Mouse (Mus musculus) natural killer cell, adult 2 months (primary cell): ENCODE data around the gene Cyp20a1.

Experiments used
- DNase-seq, 2 experiments: peaks; one replicate each; pipeline ENCODE4 v3.0.0; 2022; ENCODE audit warnings: low spot score in 2 of 2

Gene Cyp20a1

DNA sequence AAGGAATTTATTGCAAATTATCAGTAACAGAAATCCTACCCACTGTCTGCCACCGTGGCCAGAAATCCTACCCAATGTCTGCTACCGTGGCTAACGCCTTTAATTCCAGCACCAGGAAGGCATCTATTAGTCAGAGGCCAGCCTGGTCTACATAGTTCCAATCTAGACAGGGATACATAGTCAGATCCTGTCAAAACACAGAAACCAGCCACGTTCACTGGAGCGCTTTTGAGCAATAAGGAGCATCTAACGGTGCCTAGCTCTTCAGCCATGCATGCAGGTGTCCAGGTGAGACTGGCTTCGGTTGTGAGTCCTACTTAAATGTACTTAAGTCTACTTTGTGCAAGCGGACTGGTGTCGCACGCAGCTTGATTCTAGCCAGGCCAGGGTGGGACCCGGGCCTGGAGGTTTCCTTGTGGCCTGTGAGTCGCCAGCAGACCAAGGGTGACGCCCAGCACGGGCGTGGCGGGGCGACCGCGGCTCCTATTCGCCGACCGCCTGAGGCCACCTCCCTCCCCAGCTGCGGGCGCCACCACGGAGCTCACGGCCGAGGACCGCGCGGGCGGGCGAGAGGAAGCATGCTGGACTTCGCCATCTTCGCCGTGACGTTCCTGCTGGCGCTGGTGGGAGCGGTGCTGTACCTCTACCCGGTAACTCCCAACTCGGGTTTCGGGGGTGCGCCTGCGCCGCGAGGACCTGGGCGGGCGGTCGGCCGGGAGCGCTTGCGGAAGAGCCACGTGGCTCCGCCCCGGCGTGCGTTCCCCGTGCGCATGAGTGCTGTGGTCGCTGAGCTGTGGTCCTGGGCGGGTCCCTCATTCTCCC, at the start of gene Cyp20a1:
Cyp20a1 (plus strand) TSS at position 516 of the 822 bp plus-strand sequence.
- peak; percentile 77 to 84 for DNase-seq

DNA sequence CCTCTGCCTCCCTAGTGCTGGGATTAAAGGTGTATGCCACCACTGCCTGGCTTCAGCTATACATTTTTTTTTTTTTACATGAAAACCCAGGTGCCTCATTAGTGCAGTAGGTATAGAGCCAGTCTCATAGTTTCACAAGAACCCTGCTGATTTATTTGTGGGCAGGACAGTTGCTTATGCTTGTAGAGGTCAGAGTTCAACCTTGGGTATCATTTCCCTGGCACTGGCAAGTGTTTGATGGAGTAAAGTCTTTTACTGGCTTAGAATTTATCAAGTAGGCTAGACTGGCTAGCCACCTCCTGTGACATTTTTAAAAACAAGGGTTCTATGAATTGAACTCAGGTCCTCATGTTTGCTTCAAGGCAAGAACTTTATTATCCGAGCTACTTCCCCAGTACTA, 49.2 kb upstream of the Cyp20a1 start:
- DNase-seq: no peak

DNA sequence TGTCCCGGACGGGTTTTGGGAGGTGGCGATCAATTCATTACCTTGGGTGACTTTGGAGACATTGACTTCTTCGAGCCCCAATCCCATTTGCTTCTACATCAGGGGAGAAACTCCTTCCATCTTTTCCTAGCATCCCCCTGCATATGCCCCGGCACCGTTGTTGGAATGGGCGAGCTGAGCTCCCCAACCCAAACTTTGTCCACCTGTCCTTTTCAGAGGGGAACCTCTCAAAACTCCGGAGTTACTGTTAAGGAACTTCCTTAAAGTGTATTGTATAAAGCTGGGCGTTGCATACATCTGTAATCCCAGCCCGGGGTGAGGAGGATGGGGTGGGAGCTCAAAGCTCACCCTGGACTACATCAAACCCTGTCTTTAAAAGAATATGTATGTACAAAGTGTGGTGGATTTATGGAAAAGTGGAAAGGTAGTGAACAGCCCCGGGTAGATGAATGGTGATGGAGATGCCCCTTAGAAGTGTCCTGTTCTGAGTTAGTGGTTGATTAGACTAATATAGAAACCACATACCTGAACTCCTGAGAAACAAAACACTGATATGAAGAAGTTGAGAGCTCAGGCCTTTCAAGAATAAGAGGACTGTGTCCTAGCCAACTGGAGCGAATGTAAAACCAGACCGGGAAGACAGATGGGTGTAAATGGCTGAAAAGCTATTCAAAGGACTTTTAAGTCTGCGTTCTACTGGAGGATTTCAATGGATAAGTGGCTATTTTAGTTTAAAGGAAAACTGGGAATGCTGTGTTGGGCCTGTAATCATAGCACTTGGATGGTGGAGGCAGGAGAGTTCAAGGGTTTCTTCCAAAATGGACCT, 720 bp downstream of the Cyp20a1 start:
- no peak for DNase-seq

DNA sequence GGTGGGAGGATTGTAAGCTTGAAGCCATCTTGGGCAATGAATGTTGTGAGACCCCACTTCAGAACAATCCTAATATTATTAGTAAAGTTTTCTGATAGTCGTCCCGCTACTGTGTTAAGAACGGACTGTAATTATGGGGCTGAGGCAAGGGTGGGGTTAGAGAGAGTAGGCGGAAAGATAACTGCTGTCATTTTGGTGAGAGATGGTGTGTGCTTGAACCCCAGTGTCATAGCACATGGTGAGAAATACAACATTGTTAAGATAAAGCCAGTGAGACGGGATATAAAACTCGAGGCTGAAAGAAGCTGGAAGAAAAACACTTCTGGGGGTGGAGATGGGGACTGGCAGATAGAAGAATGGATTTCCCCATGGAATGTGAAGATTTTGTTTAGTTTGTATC, 1.5 kb downstream of the Cyp20a1 start:
- DNase-seq: no peak

DNA sequence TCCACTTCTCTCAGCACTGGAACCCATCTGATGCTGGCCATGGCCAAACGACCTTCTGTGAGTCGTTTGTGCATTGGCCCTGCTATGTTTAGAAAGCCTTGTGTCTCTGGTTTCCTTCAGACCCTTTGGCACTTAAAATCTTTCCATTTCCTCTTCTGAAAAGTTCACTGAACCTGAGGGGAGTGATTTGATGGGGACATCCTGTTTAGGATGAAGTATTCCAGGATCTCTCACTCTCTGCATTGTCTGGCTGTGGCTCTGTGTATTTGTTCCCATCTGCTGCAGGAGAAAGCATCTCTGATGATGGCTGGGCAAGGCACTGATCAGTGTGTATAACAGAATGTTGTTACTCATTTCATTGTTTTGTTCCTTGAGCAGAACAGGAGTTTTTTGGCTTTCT, 2.6 kb downstream of the Cyp20a1 start:
- no peak for DNase-seq

DNA sequence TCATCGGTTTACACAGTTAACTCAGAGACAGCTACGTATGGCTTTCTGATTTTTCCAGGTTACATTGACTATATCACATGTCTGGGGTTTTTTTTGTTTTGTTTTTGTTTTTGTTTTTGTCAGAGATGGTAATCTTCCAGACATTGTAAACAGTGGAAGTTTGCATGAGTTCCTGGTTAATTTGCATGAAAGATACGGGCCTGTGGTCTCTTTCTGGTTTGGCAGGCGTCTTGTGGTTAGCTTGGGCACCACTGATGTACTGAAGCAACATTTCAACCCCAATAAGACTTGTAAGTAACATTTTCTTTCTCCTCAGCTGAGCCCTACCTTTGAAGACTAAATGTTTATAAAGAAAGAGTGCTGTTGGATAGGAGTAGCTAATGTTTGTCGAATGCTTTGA, 9.7 kb downstream of the Cyp20a1 start:
- DNase-seq: no peak

DNA sequence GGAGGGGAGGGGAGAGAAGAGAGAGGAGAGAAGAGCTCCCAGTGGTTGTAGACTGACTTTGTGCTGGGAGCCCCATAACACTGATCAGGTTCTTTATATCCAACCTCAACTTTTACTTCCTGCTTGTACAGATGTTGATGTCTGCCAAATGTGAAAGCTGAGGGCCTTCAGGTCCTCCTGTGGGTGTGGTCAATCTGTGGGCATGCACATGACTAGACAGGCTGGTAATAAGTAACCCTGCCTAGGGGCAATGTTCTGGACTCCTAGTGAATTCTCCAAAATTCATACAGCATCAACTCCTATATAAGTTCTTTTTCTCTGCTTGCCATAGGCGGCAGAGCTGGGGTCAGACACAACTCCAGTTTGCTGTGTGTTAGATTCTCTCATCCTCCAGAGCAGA, 18.5 kb downstream of the Cyp20a1 start:
- peak in 1 of 2 experiments; percentile 2 for DNase-seq

DNA sequence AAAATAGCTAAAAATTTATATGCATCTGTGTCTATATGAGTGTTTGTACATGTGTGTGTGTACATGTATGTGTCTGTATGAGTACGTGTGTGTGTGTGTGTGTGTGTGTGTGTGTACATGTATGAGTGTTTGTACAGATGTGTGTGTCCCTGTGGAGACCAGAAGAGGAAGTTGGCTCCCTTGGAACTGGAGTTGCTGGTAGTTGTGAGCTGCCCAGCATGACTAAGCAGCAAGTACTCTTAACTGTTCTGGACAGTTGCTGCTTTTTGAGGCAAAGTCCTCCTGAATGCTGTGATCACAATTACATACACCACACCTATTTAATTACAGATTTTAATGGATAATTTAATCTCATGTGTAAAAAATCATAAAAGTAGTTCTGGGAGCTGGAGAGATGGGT, 33.4 kb downstream of the Cyp20a1 start:
- DNase-seq: no peak

DNA sequence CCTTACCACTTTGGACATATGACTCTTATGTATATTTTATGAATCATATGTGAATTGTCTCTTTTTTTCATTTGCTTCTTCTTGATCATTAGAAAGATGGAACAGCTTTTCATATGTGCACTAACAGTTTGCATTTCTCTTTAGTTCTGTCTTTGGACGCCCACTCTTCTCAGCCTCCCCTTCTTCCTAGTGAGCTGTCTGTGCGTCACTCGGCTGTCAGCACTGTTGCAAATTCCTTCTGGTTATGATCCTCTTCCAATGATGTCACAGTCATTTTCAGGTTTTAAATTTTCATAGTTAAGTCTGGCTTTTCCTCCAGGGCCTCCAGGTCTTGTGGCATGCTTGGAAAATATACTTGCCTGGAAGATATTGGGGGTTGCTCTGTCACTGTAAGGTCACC, 38.8 kb downstream of the Cyp20a1 start:
- DNase-seq: no peak

DNA sequence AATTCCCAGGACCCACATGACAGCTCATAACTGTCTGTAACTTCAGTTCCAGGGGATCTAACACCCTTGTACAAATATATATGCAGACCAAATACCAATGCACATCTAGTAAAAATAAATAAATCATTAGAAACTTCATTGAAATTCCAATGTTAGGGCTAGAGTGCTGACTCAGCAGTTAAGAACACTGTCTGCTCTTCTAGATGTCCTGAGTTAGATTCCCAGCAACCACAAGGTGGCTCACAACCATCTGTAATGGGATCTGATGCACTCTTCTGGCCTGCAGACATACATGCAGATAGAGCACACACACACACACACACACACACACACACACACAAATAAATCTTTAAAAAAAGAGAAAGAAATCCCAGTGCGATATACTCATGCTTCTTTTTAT, 61.7 kb downstream of the Cyp20a1 start:
- DNase-seq: no peak

DNA sequence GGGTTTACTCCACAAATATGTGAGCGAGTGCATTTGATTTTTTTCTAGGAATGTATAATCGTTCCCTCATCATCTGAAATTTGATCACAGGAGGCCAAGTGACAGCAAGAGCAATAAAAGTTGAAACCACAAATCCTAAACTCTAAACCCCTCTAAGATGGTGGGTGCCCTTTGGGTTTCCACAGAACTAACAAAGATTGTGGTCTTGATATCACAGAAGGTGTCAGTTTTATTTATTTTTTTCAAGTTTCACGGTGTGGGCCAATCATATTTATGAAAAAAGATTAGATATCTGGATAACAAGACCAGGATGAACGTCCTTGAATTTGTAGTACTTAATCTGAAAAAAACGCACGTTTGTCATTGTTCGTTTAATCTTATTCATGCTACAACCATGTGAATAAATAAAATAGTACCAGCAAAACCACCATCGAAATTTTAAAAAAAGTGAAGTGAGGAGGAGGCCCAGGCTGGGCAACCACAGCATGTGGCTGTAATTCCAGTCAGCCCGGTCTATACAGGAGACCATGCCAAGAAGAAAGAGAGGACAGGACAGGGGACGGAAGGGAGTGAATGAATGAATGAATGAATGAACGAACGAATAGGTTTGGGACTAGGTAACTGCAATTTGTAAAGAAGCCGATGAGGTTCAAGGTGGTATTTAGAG, 65.5 kb downstream of the Cyp20a1 start:
- DNase-seq: peak in 1 of 2 experiments; percentile 2

DNA sequence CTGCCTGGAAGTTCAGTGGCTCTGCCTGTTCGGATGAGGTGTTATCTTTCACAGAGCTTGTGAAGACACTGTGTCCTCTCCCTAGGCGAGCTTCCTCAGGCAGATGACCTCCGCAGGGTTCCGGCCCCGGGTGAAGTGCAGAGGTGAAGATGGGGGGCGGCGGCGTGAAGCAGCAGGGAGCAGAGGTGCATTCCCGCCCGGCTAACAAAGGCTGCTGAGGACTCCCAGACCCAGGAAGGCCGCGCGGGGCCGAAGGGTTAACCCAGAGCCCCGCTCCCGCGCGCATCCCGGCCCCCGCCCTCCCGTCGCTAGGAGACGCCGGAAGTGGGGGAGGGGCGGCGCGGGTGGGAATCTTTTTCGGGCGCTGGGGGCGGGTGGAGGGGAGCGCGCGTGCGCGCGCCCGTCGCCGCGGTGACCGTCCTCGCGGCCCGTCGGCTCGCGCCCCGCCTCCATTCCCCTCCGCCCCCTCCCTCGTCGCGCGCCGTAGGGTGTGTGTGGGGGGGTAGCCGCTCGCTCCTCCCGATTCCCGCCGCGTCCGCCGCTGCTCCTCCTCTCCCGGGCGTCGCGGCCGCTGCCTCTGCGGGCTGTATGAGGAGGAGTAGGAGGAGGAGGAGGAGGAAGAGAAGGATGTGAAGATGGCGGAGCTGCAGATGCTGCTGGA, 66.2 kb downstream of the Cyp20a1 start, which contains the start of gene Abi2:
Abi2 (plus strand) TSS at position 452 of the 661 bp plus-strand sequence.
- peak; percentile 45 to 47 for DNase-seq

DNA sequence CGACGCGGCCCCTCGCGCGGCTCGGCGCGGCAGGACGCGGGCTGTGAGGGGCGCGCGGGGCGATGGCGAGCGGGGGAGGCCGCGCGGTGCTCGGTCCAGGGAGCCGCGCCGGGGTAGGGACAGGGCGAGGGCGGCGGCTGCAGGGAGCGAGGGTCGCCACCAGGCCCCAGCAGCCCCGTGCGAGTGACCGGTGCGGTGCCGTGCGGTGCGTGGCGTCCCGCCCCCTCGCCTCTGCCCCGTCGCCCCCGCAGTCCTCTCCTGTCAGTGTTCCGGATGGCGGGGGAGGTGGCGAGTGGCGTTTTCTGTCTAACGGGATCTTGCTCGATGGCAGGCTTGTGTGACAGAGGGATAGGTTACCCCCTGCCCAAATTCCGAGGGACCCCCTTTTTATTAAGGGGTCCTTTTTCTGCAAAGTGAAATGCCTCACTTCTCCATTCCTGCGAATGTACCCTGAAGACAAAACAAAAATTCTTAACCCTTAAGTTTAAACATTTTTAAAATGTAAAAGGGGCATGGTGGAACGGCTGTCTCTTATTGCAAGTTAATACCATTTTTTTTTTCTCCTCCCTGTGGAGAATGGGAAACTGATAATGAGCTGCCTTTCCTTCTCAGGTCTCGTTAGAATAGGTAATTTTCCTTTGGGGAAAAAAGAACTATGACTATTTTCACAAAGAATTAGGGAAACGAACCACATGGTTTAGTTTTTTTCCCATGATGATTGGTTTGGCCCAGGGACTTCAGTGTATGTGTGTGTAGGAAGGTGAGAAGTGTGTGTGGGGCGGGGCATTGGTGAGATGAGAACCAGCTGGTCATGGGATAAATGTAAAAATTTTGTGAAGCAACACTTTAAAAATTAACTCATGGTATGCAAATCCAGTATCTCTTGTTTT, 67.0 kb downstream of the Cyp20a1 start:
- peak; percentile 4 to 24 for DNase-seq

DNA sequence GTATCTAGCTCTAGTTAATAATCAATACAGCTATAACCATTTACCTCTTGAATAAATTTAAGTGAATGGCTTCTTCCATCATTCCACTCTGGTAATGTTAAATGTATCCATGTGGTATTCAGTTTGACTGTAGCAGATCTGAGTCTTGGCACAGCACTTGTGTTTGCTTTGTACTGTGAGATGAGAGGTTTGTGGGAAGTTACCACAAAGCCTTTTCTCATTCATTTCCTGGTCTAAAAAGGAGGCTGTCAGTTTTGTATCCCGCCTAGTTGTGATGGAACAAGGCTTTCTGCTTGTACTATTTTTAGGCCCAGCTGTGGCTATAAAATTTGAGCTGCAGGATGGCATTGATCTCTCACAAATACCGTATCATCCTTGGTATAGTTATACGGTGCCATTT, 73.6 kb downstream of the Cyp20a1 start:
- DNase-seq: no peak

DNA sequence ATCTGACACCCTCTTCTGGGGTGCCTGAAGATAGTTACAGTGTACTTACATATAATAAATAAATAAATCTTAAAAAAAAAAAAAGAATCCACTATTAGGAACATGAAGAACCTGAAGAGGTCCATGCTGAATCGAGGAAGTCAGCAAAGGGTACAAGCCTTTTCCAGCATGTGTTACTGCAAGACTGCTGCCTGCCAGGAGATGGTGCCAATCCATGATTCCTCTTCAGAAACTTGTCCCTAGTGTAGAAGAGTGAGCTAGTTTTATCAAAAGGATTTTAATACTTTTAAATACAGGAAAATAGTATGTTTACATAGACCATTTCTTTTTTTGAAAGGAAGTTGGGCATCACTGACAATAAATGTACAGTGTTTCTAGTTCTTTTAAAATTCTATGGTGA, 80.8 kb downstream of the Cyp20a1 start:
- no peak for DNase-seq

DNA sequence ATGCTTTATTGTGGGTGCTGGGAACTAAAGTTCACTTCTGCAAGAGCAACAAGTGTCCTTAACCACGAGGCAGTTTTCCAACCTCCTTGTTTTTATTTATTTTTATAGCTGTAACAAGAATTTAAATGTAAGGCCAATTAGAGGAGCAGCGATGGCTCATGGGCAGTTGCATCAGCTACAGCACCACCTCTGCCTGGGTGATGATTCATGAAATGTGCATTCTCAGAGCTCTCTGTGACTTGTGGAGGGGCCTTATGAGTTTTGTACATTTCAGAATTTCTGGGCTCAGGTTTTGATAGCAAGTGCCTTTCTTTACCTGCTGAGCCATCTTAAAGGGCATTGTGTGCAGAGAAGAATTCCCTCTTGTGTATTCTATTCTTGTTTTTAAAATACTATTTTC, 85.2 kb downstream of the Cyp20a1 start:
- no peak for DNase-seq

DNA sequence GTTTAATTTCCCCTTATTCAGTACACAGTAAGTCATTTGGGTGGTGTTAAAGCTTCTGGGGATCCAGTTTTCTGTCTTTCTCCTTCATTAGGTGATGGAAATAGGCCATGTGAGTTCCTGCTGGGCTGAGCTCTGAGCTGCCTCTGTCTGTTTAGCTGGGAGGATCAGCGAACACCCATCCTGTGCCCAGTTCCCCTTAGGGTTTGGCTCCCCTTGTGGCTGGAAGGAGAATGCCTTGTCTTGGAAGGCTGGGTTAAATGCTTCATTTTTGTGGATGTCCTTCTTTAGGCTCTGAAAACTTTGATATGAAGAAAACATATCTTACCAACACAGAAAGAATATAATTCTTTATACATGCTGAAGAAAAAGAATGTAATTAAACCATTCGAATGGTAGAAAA, 85.8 kb downstream of the Cyp20a1 start:
- DNase-seq: peak; percentile 11 to 38

DNA sequence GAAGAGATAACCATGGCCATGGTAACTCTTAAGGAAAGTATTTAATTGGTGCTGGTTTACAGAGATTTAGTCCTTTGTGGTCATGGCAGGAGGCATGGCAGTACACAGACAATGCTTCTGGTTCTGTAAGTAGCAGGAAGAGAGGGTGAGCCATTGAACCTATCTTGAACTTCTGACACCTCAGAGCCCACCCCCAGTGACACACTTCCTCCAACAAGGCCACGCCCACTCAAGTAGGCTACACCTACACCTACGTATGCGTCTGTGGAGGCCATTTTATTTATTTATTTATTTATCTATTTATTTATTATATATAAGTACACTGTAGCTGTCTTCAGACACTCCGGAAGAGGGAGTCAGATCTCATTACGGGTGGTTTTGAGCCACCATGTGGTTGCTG, 88.4 kb downstream of the Cyp20a1 start:
- DNase-seq: no peak

DNA sequence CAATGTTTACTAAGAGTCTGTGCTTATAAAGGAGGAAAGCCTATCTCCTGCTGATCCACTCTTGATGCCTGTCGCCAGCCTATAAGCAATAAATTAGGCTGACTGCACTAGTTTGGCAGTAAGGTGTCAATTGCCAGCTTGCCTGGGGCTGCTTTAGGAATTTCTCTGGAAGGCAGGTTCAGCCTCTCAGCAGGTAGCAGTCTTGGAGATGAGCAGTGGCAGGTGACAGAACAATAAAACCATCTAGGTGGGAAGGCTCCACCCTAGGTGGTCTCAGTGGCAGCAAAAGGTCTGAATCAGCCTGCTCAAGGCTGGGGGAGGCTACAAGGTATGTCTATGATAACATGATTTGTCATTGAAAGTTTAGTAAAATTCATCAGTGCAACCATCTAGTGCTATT, 89.4 kb downstream of the Cyp20a1 start:
- no peak for DNase-seq
